Mouse (Mus musculus) heart, embryonic 11.5 days (tissue): ENCODE results near the gene Cbarp. TPM values are rescaled to one million over a fixed set of nuclear protein-coding genes. Genes with fewer than 3 reads are reported as not detected.

Experiments used
- ATAC-seq: fragments of 200-750 bp; cut with Nextera tagmentation; replicated peaks from 2 replicates; pipeline ENCODE4 v1.8.0; 2017; ENCODE audit warnings: moderate library complexity; ENCODE audit not compliant: insufficient number of reproducible peaks, low FRiP score, low TSS enrichment
- H3K27ac ChIP-seq: fragments of 300-500 bp; sonication (generic); 2 replicates; pipeline ENCODE4 v1.5.1; 2014; ENCODE audit warnings: mild to moderate bottlenecking, low read depth, low read length
- H3K27me3 ChIP-seq: fragments of 300-500 bp; sonication (generic); 2 replicates; pipeline ENCODE4 v1.6.1; 2014; ENCODE audit warnings: mild to moderate bottlenecking, low read length, mixed read lengths; ENCODE audit not compliant: control insufficient read depth, insufficient read depth
- H3K36me3 ChIP-seq: fragments of 300-500 bp; sonication (generic); 2 replicates; pipeline ENCODE4 v1.6.1; 2014; ENCODE audit warnings: mild to moderate bottlenecking, low read length, moderate library complexity, mixed read lengths; ENCODE audit not compliant: control insufficient read depth, insufficient read depth
- H3K4me1 ChIP-seq: fragments of 300-500 bp; sonication (generic); 2 replicates; pipeline ENCODE4 v1.6.1; 2014; ENCODE audit warnings: low read length; ENCODE audit not compliant: control insufficient read depth, insufficient read depth
- H3K4me2 ChIP-seq: fragments of 300-500 bp; sonication (generic); 2 replicates; pipeline ENCODE4 v1.6.1; 2014; ENCODE audit warnings: mild to moderate bottlenecking, moderate library complexity
- H3K4me3 ChIP-seq: fragments of 300-500 bp; sonication (generic); 2 replicates; pipeline ENCODE4 v1.5.1; 2014; ENCODE audit warnings: low read depth, low read length
- H3K9ac ChIP-seq: fragments of 300-500 bp; sonication (generic); 2 replicates; pipeline ENCODE4 v1.6.1; 2014; ENCODE audit warnings: mild to moderate bottlenecking, low read depth, low read length, moderate library complexity
- H3K9me3 ChIP-seq: fragments of 300-500 bp; sonication (generic); replicated peaks from 2 replicates; pipeline ENCODE4 v1.6.1; 2016; ENCODE audit warnings: low read length; ENCODE audit not compliant: control insufficient read depth
- WGBS: fragments of 180-500 bp; shearing (Covaris S2); extraction: QIAGEN DNeasy Blood & Tissue Kit; methylation state at CpG from one replicate; pipeline ENCODE4 v1.1.7; 2014; ENCODE audit not compliant: insufficient replicate concordance; 5-methylcytosine and 5-hydroxymethylcytosine counted together
- polyA plus RNA-seq: library from polyadenylated mRNA; unstranded; fragments of >200 nt; fragmentation: Nextera tagmentation; extraction: Ambion mirVana; gene quantifications from 2 replicates; pipeline ENCODE4 v1.2.1, GENCODE M21; 2014

Cbarp gene
- polyA plus RNA-seq, 1 experiment from 2014 or later: 2.7 TPM

DNA sequence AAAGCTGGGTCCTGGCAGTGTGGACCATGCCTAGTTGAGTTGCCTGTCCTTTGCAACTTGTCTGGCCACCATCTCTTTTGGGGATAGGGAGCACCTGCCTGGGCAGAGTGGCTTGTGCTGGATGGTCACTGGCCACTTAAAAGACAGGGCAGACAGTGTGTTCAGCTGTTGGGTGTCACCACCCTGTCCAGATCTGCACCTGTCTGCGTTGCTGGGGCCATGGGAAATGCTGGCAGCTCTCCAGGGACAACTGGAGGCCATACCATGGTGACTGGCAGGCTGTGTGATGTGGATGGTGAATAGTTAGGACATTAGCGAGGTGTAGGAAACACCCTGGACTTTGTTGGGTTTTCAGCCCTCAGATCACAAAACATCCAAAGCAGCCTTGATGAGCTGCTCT lies 20.5 kb downstream of the Cbarp start:
- peaks cover 26% of the 10 kb centered on the region for H3K4me1 ChIP-seq
- H3K4me3 ChIP-seq: no peak overlapping the region
- 73% methylated on average over 2 of the region's 2 CpGs for WGBS
- H3K27me3 ChIP-seq: no peaks in the 10 kb centered on the region
- H3K36me3 ChIP-seq: peaks cover 13% of the 10 kb centered on the region
- H3K4me2 ChIP-seq: 0 out of 2 replicates have a peak overlapping the region, but pooled peaks have one; percentile 4
- no peak for ATAC-seq
- H3K9ac ChIP-seq: no peak overlapping the region
- H3K9me3 ChIP-seq: no peaks in the 10 kb centered on the region
- H3K27ac ChIP-seq: no peak overlapping the region

DNA sequence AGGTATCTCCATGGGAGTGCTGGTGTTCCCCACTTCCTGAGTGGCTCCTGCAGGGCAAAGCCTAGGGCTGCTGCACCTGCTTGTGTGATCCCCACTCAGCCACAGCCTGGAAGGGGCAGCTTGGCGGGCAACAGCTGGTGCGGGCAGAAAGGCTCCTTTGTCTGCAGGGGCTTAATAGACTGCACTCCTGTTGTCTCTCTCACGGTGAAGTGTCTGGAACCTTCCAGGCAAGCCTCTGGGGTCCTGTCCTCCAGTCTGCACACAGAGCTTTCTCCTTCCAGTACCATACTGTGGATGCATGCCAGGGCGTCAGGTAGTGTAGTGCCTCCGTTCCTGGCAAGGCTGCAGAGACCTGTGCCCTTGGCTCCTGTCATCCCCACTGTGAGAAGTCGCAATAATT lies 22.1 kb downstream of the Cbarp start:
- Histone ChIP-seq H3K27ac (no peak overlapping the region), H3K36me3 (peaks cover 8% of the 10 kb centered on the region; the same call in 1 of the 2 replicates), H3K4me1 (peaks cover 24% of the 10 kb centered on the region), H3K9me3 (no peaks in the 10 kb centered on the region), H3K4me2 (peak overlapping the region; percentile 96), H3K4me3 (peak overlapping the region; percentile 94; the same call in 1 of the 2 replicates), H3K9ac (peak overlapping the region; percentile 44), H3K27me3 (no peaks in the 10 kb centered on the region)
- ATAC-seq: no peak
- 90% methylated on average over 6 of the region's 6 CpGs for WGBS

DNA sequence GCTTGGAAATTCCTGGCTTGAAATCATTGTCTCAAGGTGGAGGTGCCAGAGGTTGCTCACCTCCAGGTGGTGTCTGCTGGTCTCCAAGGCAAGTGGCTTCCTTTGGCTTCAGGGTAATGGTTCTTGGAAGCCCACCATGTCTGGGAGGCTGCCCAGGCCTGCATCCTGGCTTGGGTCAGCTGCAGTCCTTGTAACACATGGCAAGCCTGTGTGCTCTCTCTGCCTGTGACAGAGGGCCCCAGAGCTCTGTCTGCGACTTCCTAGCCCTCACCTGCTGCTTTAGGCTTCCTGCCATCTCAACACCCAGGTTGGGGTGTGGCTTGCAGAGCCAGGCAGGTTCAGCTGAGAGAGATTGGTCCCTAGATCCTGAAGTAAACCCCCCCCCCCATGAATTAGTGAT lies 22.9 kb downstream of the Cbarp start:
- Histone ChIP-seq H3K27ac (peak overlapping the region; percentile 73), H3K9ac (peak overlapping the region; percentile 94), H3K36me3 (peaks cover 8% of the 10 kb centered on the region; the same call in 1 of the 2 replicates), H3K27me3 (no peaks in the 10 kb centered on the region), H3K4me2 (peak overlapping the region; percentile 96), H3K4me1 (peaks cover 24% of the 10 kb centered on the region), H3K4me3 (peak overlapping the region; percentile 94), H3K9me3 (no peaks in the 10 kb centered on the region)
- WGBS: 59% methylated on average over 1 of the region's 1 CpGs
- ATAC-seq: no peak

GRCm38 (mm10) chr10:80116927-80117691 lies 23.5 kb downstream of the Cbarp start:
- Histone ChIP-seq H3K36me3 (peaks cover 7% of the 10 kb centered on the region; the same call in 1 of the 2 replicates), H3K4me3 (peak overlapping the region; percentile 94), H3K27me3 (no peaks in the 10 kb centered on the region), H3K27ac (peak overlapping the region; percentile 73), H3K9me3 (no peaks in the 10 kb centered on the region), H3K9ac (peak overlapping the region; percentile 94), H3K4me2 (peak overlapping the region; percentile 96), H3K4me1 (peaks cover 24% of the 10 kb centered on the region)
- no peak for ATAC-seq
- 3% methylated on average over 30 of the region's 30 CpGs for WGBS

DNA sequence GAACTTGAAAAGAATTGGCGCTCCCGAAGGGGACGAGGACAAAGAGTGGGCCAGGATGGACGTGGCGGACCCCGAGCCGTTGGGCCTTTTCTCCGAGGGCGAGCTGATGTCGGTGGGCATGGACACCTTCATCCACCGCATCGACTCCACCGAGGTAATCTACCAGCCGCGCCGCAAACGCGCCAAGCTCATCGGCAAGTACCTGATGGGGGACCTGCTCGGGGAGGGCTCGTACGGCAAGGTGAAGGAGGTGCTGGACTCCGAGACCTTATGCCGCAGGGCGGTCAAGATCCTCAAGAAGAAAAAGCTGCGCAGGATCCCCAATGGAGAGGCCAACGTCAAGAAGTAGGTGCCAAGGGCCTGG lies 24.1 kb downstream of the Cbarp start:
- Histone ChIP-seq H3K36me3 (0 out of 2 replicates have a peak, but pooled peaks cover 2% of the 10 kb centered on the region), H3K9ac (peak overlapping the region; percentile 94), H3K27me3 (no peaks in the 10 kb centered on the region), H3K4me2 (peak overlapping the region; percentile 96), H3K9me3 (no peaks in the 10 kb centered on the region), H3K27ac (peak overlapping the region; percentile 73), H3K4me1 (peaks cover 24% of the 10 kb centered on the region), H3K4me3 (peak overlapping the region; percentile 94)
- no peak for ATAC-seq
- under 1% methylated on average over 27 of the region's 27 CpGs for WGBS

- H3K27me3 ChIP-seq: no peaks in the 10 kb centered on the region
These were observed 24.7 kb downstream of the Cbarp start for GRCm38 (mm10) chr10:80115944-80116335.

GRCm38 (mm10) chr10:80115290-80115943 lies 25.2 kb downstream of the Cbarp start, which contains the start of gene Stk11:
Gene Stk11, plus strand, starts transcription at chr10:80115803.
- peak; percentile 97 for ATAC-seq
- peak within 1 kb of the TSS; percentile 94 for H3K9ac ChIP-seq
- 0 out of 2 replicates have a peak, but pooled peaks cover 2% of the 10 kb centered on the region for H3K36me3 ChIP-seq
- H3K4me1 ChIP-seq: peaks cover 24% of the 10 kb centered on the region
- peak within 1 kb of the TSS; percentile 90 for H3K27ac ChIP-seq
- no peaks in the 10 kb centered on the region for H3K27me3 ChIP-seq
- peak within 1 kb of the TSS; percentile 96 for H3K4me2 ChIP-seq
- peak within 1 kb of the TSS; percentile 94 for H3K4me3 ChIP-seq
- under 1% methylated on average over 68 of the region's 70 CpGs for WGBS
- H3K9me3 ChIP-seq: no peaks in the 10 kb centered on the region

More at GRCm38 (mm10) chr10:80115944-80116335, 24.7 kb downstream of the Cbarp start:
- Histone ChIP-seq H3K4me2 (peak overlapping the region; percentile 96), H3K9ac (peak overlapping the region; percentile 94), H3K27ac (peak overlapping the region; percentile 83), H3K4me3 (peak overlapping the region; percentile 94), H3K9me3 (no peaks in the 10 kb centered on the region), H3K4me1 (peaks cover 24% of the 10 kb centered on the region), H3K36me3 (0 out of 2 replicates have a peak, but pooled peaks cover 2% of the 10 kb centered on the region)
- under 1% methylated on average over 63 of the region's 63 CpGs for WGBS
- no peak for ATAC-seq

DNA sequence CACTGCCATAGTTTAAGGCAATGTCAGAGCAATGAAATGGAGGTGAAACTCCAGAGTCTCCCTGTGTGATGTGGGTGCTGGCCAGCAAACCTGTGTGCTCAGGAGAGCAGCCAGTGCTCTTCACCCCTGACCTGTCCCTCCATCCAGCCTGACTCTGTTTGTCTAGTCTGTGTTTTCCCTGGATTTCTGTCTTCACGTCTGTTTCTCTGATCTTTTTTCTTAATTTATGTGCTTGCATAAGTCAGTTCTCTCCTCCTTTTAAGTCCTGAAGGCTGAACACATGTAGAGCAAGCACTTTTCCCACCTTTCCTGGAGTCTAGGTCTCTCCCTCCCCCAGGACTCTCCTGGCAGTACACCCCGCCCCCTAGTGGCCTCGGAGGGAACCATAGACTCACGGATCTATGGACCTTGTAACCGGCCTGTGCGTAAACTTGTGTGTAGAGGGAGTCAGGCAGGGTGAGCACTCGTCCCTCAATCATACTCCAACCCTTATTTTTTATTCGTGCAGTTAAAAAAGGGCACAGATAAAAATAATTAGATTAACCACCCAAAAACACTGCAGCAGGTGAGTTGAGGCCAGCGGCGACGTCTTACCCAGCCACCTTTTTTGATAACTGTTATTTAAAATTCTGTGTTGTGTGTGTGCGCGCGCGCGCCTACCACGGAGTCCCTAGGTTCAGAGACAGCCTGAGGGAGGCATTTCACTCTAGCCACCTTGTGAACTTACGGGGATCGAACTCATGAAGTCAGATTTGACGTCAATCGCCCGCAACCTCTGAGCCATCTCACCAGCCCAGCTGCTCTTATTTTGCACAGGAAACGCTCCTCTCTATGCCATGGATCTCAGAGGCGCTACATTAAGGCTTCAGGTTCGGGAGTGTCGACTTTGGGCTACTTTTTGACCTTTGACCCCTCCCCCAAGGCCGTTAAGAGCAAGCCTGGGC lies 26.0 kb downstream of the Cbarp start:
- Histone ChIP-seq H3K4me3 (peak overlapping the region; percentile 94), H3K36me3 (0 out of 2 replicates have a peak, but pooled peaks cover 2% of the 10 kb centered on the region), H3K9ac (peak overlapping the region; percentile 85), H3K4me2 (peak overlapping the region; percentile 73), H3K27me3 (no peaks in the 10 kb centered on the region), H3K4me1 (peaks cover 20% of the 10 kb centered on the region), H3K9me3 (no peaks in the 10 kb centered on the region), H3K27ac (peak overlapping the region; percentile 90)
- ATAC-seq: no peak; the same call in 1 of the 2 replicates
- WGBS: 2% methylated on average over 27 of the region's 27 CpGs
